Mouse (Mus musculus) right cerebral cortex, postnatal 25 days (tissue): ENCODE results near the gene Gbf1.
"Not testable (repeated sequence)": the region's sequence is repeated elsewhere in the genome, so short reads cannot be mapped to it uniquely, and the experiment has no call there.

Source experiments
- DNase-seq: peaks from one replicate; pipeline ENCODE4 v3.0.0; 2022

The Gbf1 gene

GRCm38 (mm10) chr19:46152127-46152803, at the start of gene Gbf1:
Gbf1 (plus strand) TSS chr19:46152509.
- peak; percentile 95 for DNase-seq

GRCm38 (mm10) chr19:46103437-46104186, 48.7 kb upstream of the Gbf1 start:
- DNase-seq: no peak

GRCm38 (mm10) chr19:46104187-46104557, 48.1 kb upstream of the Gbf1 start:
- no peak for DNase-seq

GRCm38 (mm10) chr19:46110214-46110613, 42.1 kb upstream of the Gbf1 start:
- no peak for DNase-seq

- DNase-seq: no peak
Observed at GRCm38 (mm10) chr19:46110781-46111180, 41.5 kb upstream of the Gbf1 start.

GRCm38 (mm10) chr19:46114617-46115016, 37.7 kb upstream of the Gbf1 start:
- no peak for DNase-seq

- DNase-seq: no peak
Observed at GRCm38 (mm10) chr19:46119458-46119857, 32.9 kb upstream of the Gbf1 start.

GRCm38 (mm10) chr19:46120872-46121271, 31.4 kb upstream of the Gbf1 start:
- no peak for DNase-seq

GRCm38 (mm10) chr19:46123876-46124275, 28.4 kb upstream of the Gbf1 start:
- DNase-seq: no peak

- DNase-seq: no peak
Observed at GRCm38 (mm10) chr19:46124651-46125050, 27.7 kb upstream of the Gbf1 start.

GRCm38 (mm10) chr19:46126301-46126700, 26.0 kb upstream of the Gbf1 start:
- no peak for DNase-seq

- not testable (repeated sequence) for DNase-seq
Observed at GRCm38 (mm10) chr19:46129737-46130136, 22.6 kb upstream of the Gbf1 start.

GRCm38 (mm10) chr19:46131283-46131682, 21.0 kb upstream of the Gbf1 start:
- no peak for DNase-seq

- DNase-seq: no peak
Observed at GRCm38 (mm10) chr19:46131694-46132525, 20.4 kb upstream of the Gbf1 start, which contains the start of gene Elovl3. Elovl3 (plus strand) TSS chr19:46131897.

GRCm38 (mm10) chr19:46132577-46132976, 19.7 kb upstream of the Gbf1 start:
- no peak for DNase-seq

- peak; percentile 85 for DNase-seq
Observed at GRCm38 (mm10) chr19:46135297-46135696, 17.0 kb upstream of the Gbf1 start.

- DNase-seq: peak; percentile 25
Observed at GRCm38 (mm10) chr19:46135789-46136638, 16.3 kb upstream of the Gbf1 start.

- peak; percentile 36 for DNase-seq
Observed at GRCm38 (mm10) chr19:46136639-46137580, 15.4 kb upstream of the Gbf1 start.

- no peak for DNase-seq
Observed at GRCm38 (mm10) chr19:46140324-46140723, 12.0 kb upstream of the Gbf1 start.

- DNase-seq: no peak
Observed at GRCm38 (mm10) chr19:46141091-46141490, 11.2 kb upstream of the Gbf1 start.
